Mouse (Mus musculus): Measurements from ENCODE around the gene Gm11034. TPM values are rescaled to one million over a fixed set of nuclear protein-coding genes. Genes with fewer than 3 reads are reported as not detected.

Gene Gm11034
- polyA plus RNA-seq, 1 experiment from 2014 or later = not detected

DNA sequence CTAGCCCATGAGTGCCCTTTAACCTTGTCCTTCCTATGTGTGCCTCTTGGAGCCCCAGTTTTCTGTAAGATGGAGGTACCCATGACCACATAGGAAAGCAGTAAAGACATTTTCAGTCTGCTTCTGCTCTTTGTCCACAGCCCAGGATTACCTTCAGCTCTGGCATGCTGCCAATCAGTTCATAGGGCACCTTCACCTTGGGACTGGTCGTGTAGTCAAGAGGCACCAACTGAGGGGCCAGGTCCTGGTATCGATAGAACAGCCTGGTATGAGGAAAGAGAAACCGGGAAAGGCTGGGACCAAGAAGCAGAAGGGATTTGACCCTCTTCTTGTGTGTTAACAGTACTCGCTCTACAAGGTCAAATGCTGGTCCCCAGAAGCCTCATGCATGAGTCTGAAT lies 3.2 kb downstream of the Gm11034 start:
- no peaks in the 10 kb centered on the region for H3K36me3 ChIP-seq
- no peak overlapping the region for H3K27ac ChIP-seq
- H3K4me3 ChIP-seq = no peak overlapping the region
- H3K9ac ChIP-seq = no peak overlapping the region
- no peak overlapping the region for H3K4me2 ChIP-seq
- no peaks in the 10 kb centered on the region for H3K9me3 ChIP-seq
- no peaks in the 10 kb centered on the region for H3K4me1 ChIP-seq
- 0 out of 2 replicates have a peak, but pooled peaks cover 4% of the 10 kb centered on the region for H3K27me3 ChIP-seq
- ATAC-seq (ENCODE audit: insufficient number of reproducible peaks, low FRiP score, low TSS enrichment, low read depth) = no peak
- 74% methylated on average over 4 of the region's 4 CpGs for WGBS

DNA sequence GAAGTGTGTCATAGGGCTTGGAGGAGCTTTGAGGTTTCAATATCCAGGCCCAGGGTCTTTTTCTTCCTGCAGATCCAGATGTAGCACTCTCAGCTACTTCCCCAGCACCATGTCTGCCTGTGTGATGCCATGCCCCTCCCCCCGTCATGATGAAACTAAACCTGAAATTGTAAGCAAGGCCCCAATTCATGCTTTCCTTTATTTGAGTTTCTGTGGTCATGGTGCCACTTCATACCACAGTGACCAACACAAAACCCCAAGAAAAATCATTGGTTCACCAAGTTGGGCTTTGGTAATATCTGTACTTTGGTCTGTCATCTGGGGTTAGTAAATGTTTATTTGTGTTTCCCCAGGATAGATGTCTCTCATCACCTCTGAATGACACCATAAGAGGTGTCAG lies 4.9 kb downstream of the Gm11034 start:
- H3K9me3 ChIP-seq = peaks cover 2% of the 10 kb centered on the region; the same call in 1 of the 2 replicates
- ATAC-seq (ENCODE audit: insufficient number of reproducible peaks, low FRiP score, low TSS enrichment, low read depth) = no peak
- H3K4me1 ChIP-seq = no peaks in the 10 kb centered on the region
- H3K9ac ChIP-seq = no peak overlapping the region
- 65% methylated on average over 1 of the region's 1 CpGs for WGBS
- no peak overlapping the region for H3K4me2 ChIP-seq
- H3K27me3 ChIP-seq = 0 out of 2 replicates have a peak, but pooled peaks cover 4% of the 10 kb centered on the region
- no peaks in the 10 kb centered on the region for H3K36me3 ChIP-seq
- H3K4me3 ChIP-seq = no peak overlapping the region
- no peak overlapping the region for H3K27ac ChIP-seq

DNA sequence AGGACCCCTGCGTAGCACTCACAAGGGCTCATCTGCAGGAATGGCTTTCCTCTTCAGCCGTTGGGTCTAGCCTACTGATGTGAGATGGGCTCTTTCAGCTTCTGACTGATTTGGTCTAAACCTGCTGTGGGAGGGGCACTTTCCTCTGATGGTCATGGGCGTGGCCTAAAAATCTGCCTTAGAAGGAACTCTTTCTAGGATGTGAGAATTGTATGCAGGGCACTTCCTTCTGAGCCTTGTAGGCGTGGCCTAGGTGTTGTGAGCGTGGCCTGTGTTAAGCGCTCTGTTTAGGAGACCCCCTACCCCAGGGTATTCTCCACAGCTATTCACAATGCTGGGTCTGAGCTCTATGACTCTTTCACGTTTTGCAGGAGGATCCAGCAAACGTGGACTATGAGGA lies 15.4 kb downstream of the Gm11034 start:
- H3K4me2 ChIP-seq = no peak overlapping the region
- no peaks in the 10 kb centered on the region for H3K4me1 ChIP-seq
- H3K36me3 ChIP-seq = no peaks in the 10 kb centered on the region
- no peaks in the 10 kb centered on the region for H3K27me3 ChIP-seq
- no peak overlapping the region for H3K9ac ChIP-seq
- WGBS = 59% methylated on average over 8 of the region's 8 CpGs
- no peak overlapping the region for H3K4me3 ChIP-seq
- H3K9me3 ChIP-seq = no peaks in the 10 kb centered on the region
- H3K27ac ChIP-seq = no peak overlapping the region
- no peak for ATAC-seq (ENCODE audit: insufficient number of reproducible peaks, low FRiP score, low TSS enrichment, low read depth)

GRCm38 (mm10) chr8:72192065-72192464 lies 21.4 kb downstream of the Gm11034 start:
- Histone ChIP-seq H3K36me3 (no peaks in the 10 kb centered on the region), H3K27ac (no peak overlapping the region), H3K4me3 (no peak overlapping the region), H3K27me3 (no peaks in the 10 kb centered on the region), H3K4me1 (0 out of 2 replicates have a peak, but pooled peaks cover 3% of the 10 kb centered on the region), H3K4me2 (no peak overlapping the region), H3K9ac (no peak overlapping the region), H3K9me3 (no peaks in the 10 kb centered on the region)
- no peak for ATAC-seq (ENCODE audit: insufficient number of reproducible peaks, low FRiP score, low TSS enrichment, low read depth)

DNA sequence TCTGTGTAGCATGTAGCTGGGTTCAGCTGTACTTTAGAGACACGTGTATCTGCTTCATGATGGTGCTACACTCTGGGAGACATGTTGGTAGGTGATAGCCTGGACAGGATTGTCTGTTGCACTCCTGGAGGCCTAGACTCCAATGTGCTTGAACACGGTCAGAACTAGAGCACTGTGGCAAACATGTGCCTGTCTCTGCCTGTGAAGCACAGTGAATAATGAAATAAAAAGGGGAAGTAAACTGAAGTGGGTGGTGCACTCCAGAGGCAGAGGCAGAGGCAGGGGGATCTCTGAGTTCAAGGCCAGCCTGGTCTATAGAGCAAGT lies 23.3 kb downstream of the Gm11034 start:
- no peak overlapping the region for H3K27ac ChIP-seq
- no peak for ATAC-seq (ENCODE audit: insufficient number of reproducible peaks, low FRiP score, low TSS enrichment, low read depth)
- H3K9me3 ChIP-seq = no peaks in the 10 kb centered on the region
- no peaks in the 10 kb centered on the region for H3K36me3 ChIP-seq
- 0 out of 2 replicates have a peak, but pooled peaks cover 3% of the 10 kb centered on the region for H3K4me1 ChIP-seq
- WGBS = 87% methylated on average over 2 of the region's 2 CpGs
- no peak overlapping the region for H3K9ac ChIP-seq
- no peak overlapping the region for H3K4me3 ChIP-seq
- H3K27me3 ChIP-seq = no peaks in the 10 kb centered on the region
- H3K4me2 ChIP-seq = no peak overlapping the region

DNA sequence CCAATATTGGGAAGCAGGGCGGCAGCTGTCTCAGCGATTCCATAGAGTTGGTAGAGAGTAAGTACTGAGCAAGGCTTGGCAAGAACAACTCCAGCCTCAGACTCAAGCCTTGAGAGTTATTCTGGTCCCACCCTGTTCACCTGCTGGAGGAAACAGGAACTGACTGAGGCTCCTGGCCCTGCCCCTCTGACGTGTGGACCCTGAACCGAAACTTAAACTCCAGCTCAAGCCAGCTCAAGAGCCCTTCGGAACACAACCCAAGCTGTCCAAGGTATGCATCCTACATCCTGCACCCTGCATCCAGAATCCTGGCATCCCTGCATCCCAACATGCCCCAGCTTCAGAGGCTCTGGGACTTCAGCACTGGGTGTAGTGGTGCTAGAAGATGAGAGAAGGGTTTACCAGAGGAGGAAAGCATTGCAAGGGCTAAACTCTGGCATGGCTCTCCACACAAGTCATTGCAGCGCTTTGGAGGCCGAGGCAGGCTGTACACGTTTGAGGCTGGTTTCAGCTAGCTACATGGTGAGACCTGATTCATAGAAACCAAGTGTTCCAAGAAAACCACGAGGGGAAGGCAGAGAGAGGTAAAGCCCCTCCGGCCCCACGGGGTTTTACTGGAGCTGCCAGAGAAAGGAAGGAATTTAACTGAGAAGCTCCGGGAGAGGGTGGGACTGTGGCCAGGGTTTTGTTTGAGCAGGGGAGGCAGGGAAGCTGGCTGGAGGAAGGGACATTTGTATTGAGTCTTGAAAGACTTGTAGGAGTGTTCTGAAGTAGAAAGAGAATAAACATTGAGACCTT lies 23.8 kb downstream of the Gm11034 start, which contains the start of gene Hsh2d:
Gene Hsh2d (plus strand): TSS at position 222 of the 798 bp plus-strand sequence.
- Histone ChIP-seq H3K9ac (no peak within 1 kb of the TSS), H3K4me2 (no peak within 1 kb of the TSS), H3K4me3 (no peak within 1 kb of the TSS), H3K36me3 (no peaks in the 10 kb centered on the region), H3K9me3 (no peaks in the 10 kb centered on the region), H3K4me1 (0 out of 2 replicates have a peak, but pooled peaks cover 3% of the 10 kb centered on the region), H3K27ac (no peak within 1 kb of the TSS), H3K27me3 (no peaks in the 10 kb centered on the region)
- WGBS = 56% methylated on average over 12 of the region's 12 CpGs
- no peak for ATAC-seq (ENCODE audit: insufficient number of reproducible peaks, low FRiP score, low TSS enrichment, low read depth)

GRCm38 (mm10) chr8:72187793-72188331 lies 25.6 kb downstream of the Gm11034 start:
- H3K4me1 ChIP-seq = 0 out of 2 replicates have a peak, but pooled peaks cover 3% of the 10 kb centered on the region
- 89% methylated on average over 2 of the region's 2 CpGs for WGBS
- no peaks in the 10 kb centered on the region for H3K27me3 ChIP-seq
- no peak overlapping the region for H3K4me2 ChIP-seq
- H3K27ac ChIP-seq = no peak overlapping the region
- no peak overlapping the region for H3K4me3 ChIP-seq
- H3K36me3 ChIP-seq = no peaks in the 10 kb centered on the region
- no peak for ATAC-seq (ENCODE audit: insufficient number of reproducible peaks, low FRiP score, low TSS enrichment, low read depth)
- H3K9me3 ChIP-seq = no peaks in the 10 kb centered on the region
- H3K9ac ChIP-seq = no peak overlapping the region

DNA sequence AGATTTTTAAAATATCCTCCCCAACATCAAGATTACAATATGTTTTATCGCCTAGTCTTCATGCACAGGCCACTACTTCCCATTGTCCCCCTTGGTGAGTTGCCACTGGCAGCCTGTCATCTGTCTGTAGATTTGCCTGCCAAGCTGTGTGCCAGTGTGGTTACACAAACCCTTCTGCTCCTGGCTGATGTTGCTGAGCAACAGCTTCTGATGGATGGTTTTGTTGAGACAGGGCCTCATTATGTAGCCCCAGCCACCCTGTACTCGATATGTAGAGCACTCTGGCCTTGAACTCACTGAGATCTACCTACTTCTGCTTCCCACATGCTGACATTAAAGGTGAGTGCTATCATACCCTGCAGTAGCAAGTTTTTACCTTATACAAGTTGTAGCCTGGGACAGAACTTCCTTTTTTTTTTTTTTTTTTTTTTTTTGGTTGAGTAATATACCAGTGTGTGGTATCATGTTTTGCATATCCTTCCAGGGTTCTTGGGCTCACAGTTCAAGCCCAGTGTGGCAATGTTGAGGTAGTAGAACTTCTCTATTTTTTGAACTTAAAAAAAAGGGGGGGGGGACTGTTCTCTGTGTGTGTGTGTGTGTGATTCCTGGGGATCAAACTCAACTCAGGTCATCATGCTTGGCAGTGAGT lies 29.8 kb downstream of the Gm11034 start:
- H3K9ac ChIP-seq = no peak overlapping the region
- H3K4me1 ChIP-seq = no peaks in the 10 kb centered on the region
- no peak for ATAC-seq (ENCODE audit: insufficient number of reproducible peaks, low FRiP score, low TSS enrichment, low read depth)
- H3K9me3 ChIP-seq = no peaks in the 10 kb centered on the region
- 88% methylated on average over 2 of the region's 2 CpGs for WGBS
- no peak overlapping the region for H3K27ac ChIP-seq
- H3K4me3 ChIP-seq = no peak overlapping the region
- peaks cover 31% of the 10 kb centered on the region for H3K36me3 ChIP-seq
- H3K27me3 ChIP-seq = no peaks in the 10 kb centered on the region
- no peak overlapping the region for H3K4me2 ChIP-seq

DNA sequence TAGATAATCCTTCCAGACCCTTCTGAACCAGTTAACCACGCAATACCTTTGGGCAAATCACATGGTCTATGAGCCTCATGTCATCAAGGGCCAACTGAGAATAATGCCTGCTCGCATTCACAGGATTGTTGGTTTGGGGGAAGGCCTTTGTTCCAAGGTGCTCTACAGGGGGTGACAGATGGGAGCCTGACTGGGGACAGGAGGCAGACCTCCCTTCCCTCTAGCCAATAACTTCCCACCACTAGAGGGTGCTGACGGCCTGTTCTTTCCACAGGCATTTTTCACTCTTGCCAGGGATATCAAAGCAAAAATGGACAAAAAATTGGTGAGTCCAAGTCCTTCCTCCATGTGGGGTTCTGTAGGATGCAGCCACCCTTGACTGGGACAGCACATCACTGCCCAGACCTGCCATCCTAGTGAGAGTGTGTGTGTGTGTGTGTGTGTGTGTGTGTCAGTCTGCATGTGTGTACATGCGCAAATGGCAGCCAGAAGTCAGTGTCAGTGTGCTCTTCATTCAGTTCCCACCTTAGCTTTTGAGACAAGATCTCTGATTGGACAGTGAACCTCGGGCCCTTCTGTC lies 36.0 kb downstream of the Gm11034 start:
- no peak overlapping the region for H3K27ac ChIP-seq
- 67% methylated on average over 5 of the region's 5 CpGs for WGBS
- no peak overlapping the region for H3K4me2 ChIP-seq
- H3K27me3 ChIP-seq = no peaks in the 10 kb centered on the region
- no peaks in the 10 kb centered on the region for H3K4me1 ChIP-seq
- no peak overlapping the region for H3K4me3 ChIP-seq
- H3K36me3 ChIP-seq = peaks cover 93% of the 10 kb centered on the region
- no peak for ATAC-seq (ENCODE audit: insufficient number of reproducible peaks, low FRiP score, low TSS enrichment, low read depth)
- no peak overlapping the region for H3K9ac ChIP-seq
- no peaks in the 10 kb centered on the region for H3K9me3 ChIP-seq

DNA sequence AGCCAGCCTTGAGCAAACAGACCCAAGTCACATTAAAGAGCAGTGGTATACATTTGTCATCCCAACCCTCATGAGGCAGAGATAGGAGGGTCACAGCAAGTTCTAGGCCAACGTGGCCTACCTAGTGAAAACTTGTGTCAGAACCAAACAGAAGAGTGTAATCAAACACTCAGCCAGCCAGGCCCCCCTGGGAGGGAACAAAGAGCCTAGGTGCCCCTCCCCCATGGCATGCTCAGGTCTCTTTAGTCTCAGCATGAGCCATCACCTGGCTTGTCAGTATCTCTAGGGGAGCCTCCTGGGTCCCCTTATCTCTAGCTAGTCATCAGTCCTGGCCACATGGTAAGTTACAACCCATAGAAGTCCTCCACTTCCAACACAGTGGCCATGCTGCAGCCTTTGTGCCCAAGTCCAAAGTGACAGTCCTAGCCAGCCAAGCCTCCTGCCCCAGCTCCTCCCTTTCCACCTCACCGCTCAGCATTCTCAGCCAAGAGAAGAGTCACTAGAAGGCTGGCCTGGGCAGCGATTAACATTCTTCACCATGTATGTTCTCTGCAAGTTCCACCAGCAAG lies 43.7 kb downstream of the Gm11034 start:
- WGBS = 78% methylated on average over 3 of the region's 3 CpGs
- H3K4me3 ChIP-seq = no peak overlapping the region
- no peaks in the 10 kb centered on the region for H3K9me3 ChIP-seq
- no peak overlapping the region for H3K4me2 ChIP-seq
- H3K4me1 ChIP-seq = no peaks in the 10 kb centered on the region
- H3K36me3 ChIP-seq = peaks cover 79% of the 10 kb centered on the region
- no peak overlapping the region for H3K9ac ChIP-seq
- no peak overlapping the region for H3K27ac ChIP-seq
- H3K27me3 ChIP-seq = no peaks in the 10 kb centered on the region
- no peak for ATAC-seq (ENCODE audit: insufficient number of reproducible peaks, low FRiP score, low TSS enrichment, low read depth)

DNA sequence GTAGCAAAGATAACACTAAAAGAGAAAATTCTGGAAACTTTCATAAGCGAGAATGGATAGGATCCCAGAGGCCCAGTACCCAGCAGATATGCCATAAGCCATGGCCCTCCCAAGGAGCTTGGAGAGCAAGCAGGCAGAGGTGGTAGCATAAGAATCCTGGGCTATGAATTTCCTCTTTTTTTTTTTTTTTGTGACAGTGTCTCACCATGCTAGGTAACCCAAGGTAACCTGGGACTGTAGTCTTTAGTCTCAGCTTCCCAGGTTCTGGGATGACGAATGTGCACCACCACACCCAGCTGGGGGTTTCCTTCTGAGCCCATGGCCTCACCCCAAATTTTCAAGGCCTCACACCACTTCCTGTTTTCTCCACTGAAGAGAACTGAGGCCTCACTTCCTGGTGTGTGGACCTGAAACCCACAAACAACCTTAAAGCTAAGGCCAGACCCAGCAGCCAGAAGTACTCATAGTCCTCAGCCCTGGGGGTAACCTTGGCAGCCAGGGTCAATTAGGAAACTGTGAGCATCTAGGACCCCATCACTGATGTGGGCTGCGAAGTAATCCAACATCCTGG lies 44.3 kb downstream of the Gm11034 start:
- no peak overlapping the region for H3K4me3 ChIP-seq
- H3K4me2 ChIP-seq = no peak overlapping the region
- no peak for ATAC-seq (ENCODE audit: insufficient number of reproducible peaks, low FRiP score, low TSS enrichment, low read depth)
- H3K4me1 ChIP-seq = no peaks in the 10 kb centered on the region
- peaks cover 76% of the 10 kb centered on the region for H3K36me3 ChIP-seq
- H3K27me3 ChIP-seq = no peaks in the 10 kb centered on the region
- H3K9ac ChIP-seq = no peak overlapping the region
- no peak overlapping the region for H3K27ac ChIP-seq
- 89% methylated on average over 3 of the region's 3 CpGs for WGBS
- H3K9me3 ChIP-seq = no peaks in the 10 kb centered on the region
